Mouse (Mus musculus): Measurements from ENCODE around the gene Gpr107. TPM values are rescaled to one million over a fixed set of nuclear protein-coding genes. Genes with fewer than 3 reads are reported as not detected.

The Gpr107 gene
- polyA plus RNA-seq, 1 experiment from 2014 or later, result 48.3 TPM

GRCm38 (mm10) chr2:31239833-31240232, 87.7 kb downstream of the Gpr107 start:
- 76% methylated on average over 6 of the region's 6 CpGs for whole genome bisulfite sequencing
- ATAC-seq, result no peak
- Histone ChIP-seq H3K4me1 (replicated peaks; ENCODE audit: control insufficient read depth, insufficient read depth, low read length) (no peaks in the 10 kb centered on the region), H3K9me3 (ENCODE audit: control insufficient read depth) (no peaks in the 10 kb centered on the region), H3K4me2 (replicated peaks; ENCODE audit: low read depth) (peak overlapping the region; percentile 33), H3K27ac (ENCODE audit: low read depth, low read length) (no peak overlapping the region), H3K27me3 (replicated peaks; ENCODE audit: control insufficient read depth, insufficient read depth, low read length) (peaks cover 4% of the 10 kb centered on the region; the same call in 1 of the 2 replicates), H3K4me3 (ENCODE audit: low read depth, low read length) (no peak overlapping the region), H3K36me3 (ENCODE audit: control insufficient read depth, insufficient read depth) (no peaks in the 10 kb centered on the region), H3K9ac (ENCODE audit: low read depth, low read length) (no peak overlapping the region)
- TF ChIP-seq CTCF (IDR thresholded peaks at IDR 0.05; ENCODE audit: low read depth), result no peak

- Histone ChIP-seq H3K27me3 (replicated peaks; ENCODE audit: control insufficient read depth, insufficient read depth, low read length) (peaks cover 4% of the 10 kb centered on the region; the same call in 1 of the 2 replicates), H3K4me1 (replicated peaks; ENCODE audit: control insufficient read depth, insufficient read depth, low read length) (peaks cover 2% of the 10 kb centered on the region; the same call in 1 of the 2 replicates), H3K4me3 (ENCODE audit: low read depth, low read length) (no peak overlapping the region), H3K27ac (ENCODE audit: low read depth, low read length) (no peak overlapping the region), H3K36me3 (ENCODE audit: control insufficient read depth, insufficient read depth) (no peaks in the 10 kb centered on the region), H3K4me2 (replicated peaks; ENCODE audit: low read depth) (no peak overlapping the region), H3K9ac (ENCODE audit: low read depth, low read length) (no peak overlapping the region), H3K9me3 (ENCODE audit: control insufficient read depth) (no peaks in the 10 kb centered on the region)
- WGBS, result 17% methylated on average over 7 of the region's 7 CpGs
- ATAC-seq, result no peak
- TF ChIP-seq CTCF (IDR thresholded peaks at IDR 0.05; ENCODE audit: low read depth), result no peak
Measured at GRCm38 (mm10) chr2:31241639-31242038, 89.5 kb downstream of the Gpr107 start.

GRCm38 (mm10) chr2:31244216-31244615, 92.1 kb downstream of the Gpr107 start:
- no peaks in the 10 kb centered on the region for H3K9me3 ChIP-seq (ENCODE audit: control insufficient read depth)
- no peaks in the 10 kb centered on the region; the same call in 1 of the 2 replicates for H3K36me3 ChIP-seq (ENCODE audit: control insufficient read depth, insufficient read depth)
- no peak overlapping the region for H3K9ac ChIP-seq (ENCODE audit: low read depth, low read length)
- H3K4me3 ChIP-seq (ENCODE audit: low read depth, low read length), result no peak overlapping the region
- peaks cover 4% of the 10 kb centered on the region; the same call in 1 of the 2 replicates for H3K27me3 ChIP-seq (replicated peaks; ENCODE audit: control insufficient read depth, insufficient read depth, low read length)
- H3K4me2 ChIP-seq (replicated peaks; ENCODE audit: low read depth), result no peak overlapping the region
- H3K4me1 ChIP-seq (replicated peaks; ENCODE audit: control insufficient read depth, insufficient read depth, low read length), result peaks cover 4% of the 10 kb centered on the region; the same call in 1 of the 2 replicates
- no peak for ATAC-seq
- no peak overlapping the region for H3K27ac ChIP-seq (ENCODE audit: low read depth, low read length)
- TF ChIP-seq CTCF (IDR thresholded peaks at IDR 0.05; ENCODE audit: low read depth), result no peak
- WGBS, result 58% methylated on average over 8 of the region's 8 CpGs

GRCm38 (mm10) chr2:31245051-31245450, 92.9 kb downstream of the Gpr107 start:
- TF ChIP-seq CTCF (IDR thresholded peaks at IDR 0.05; ENCODE audit: low read depth), result no peak
- H3K9ac ChIP-seq (ENCODE audit: low read depth, low read length), result no peak overlapping the region; the same call in 1 of the 2 replicates
- 28% methylated on average over 5 of the region's 5 CpGs for WGBS

GRCm38 (mm10) chr2:31245491-31246141, 93.5 kb downstream of the Gpr107 start, which contains the start of gene Ncs1:
Ncs1 (plus strand) TSS chr2:31245823.
- H3K9me3 ChIP-seq (ENCODE audit: control insufficient read depth), result no peaks in the 10 kb centered on the region
- H3K27ac ChIP-seq (ENCODE audit: low read depth, low read length), result no peak within 1 kb of the TSS
- WGBS, result under 1% methylated on average over 52 of the region's 89 CpGs
- peaks cover 4% of the 10 kb centered on the region; the same call in 1 of the 2 replicates for H3K27me3 ChIP-seq (replicated peaks; ENCODE audit: control insufficient read depth, insufficient read depth, low read length)
- peak within 1 kb of the TSS; percentile 99 for H3K4me2 ChIP-seq (replicated peaks; ENCODE audit: low read depth)
- peak; percentile 64 for ATAC-seq
- no peaks in the 10 kb centered on the region; the same call in 1 of the 2 replicates for H3K36me3 ChIP-seq (ENCODE audit: control insufficient read depth, insufficient read depth)
- H3K9ac ChIP-seq (ENCODE audit: low read depth, low read length), result peak within 1 kb of the TSS; percentile 73
- TF ChIP-seq CTCF (IDR thresholded peaks at IDR 0.05; ENCODE audit: low read depth), result peak; percentile 36; the same call in 1 of the 2 replicates
- peaks cover 4% of the 10 kb centered on the region; the same call in 1 of the 2 replicates for H3K4me1 ChIP-seq (replicated peaks; ENCODE audit: control insufficient read depth, insufficient read depth, low read length)
- H3K4me3 ChIP-seq (ENCODE audit: low read depth, low read length), result peak within 1 kb of the TSS; percentile 70

More at GRCm38 (mm10) chr2:31245051-31245450, 92.9 kb downstream of the Gpr107 start:
- ATAC-seq, result no peak
- Histone ChIP-seq H3K4me1 (replicated peaks; ENCODE audit: control insufficient read depth, insufficient read depth, low read length) (peaks cover 4% of the 10 kb centered on the region; the same call in 1 of the 2 replicates), H3K36me3 (ENCODE audit: control insufficient read depth, insufficient read depth) (no peaks in the 10 kb centered on the region; the same call in 1 of the 2 replicates), H3K9me3 (ENCODE audit: control insufficient read depth) (no peaks in the 10 kb centered on the region), H3K27me3 (replicated peaks; ENCODE audit: control insufficient read depth, insufficient read depth, low read length) (peaks cover 4% of the 10 kb centered on the region; the same call in 1 of the 2 replicates), H3K27ac (ENCODE audit: low read depth, low read length) (no peak overlapping the region), H3K4me3 (ENCODE audit: low read depth, low read length) (peak overlapping the region; percentile 70), H3K4me2 (replicated peaks; ENCODE audit: low read depth) (peak overlapping the region; percentile 99)

GRCm38 (mm10) chr2:31246251-31246971, 94.3 kb downstream of the Gpr107 start:
- TF ChIP-seq CTCF (IDR thresholded peaks at IDR 0.05; ENCODE audit: low read depth), result peak; percentile 54
- no peaks in the 10 kb centered on the region for H3K9me3 ChIP-seq (ENCODE audit: control insufficient read depth)
- WGBS, result 3% methylated on average over 37 of the region's 41 CpGs
- no peaks in the 10 kb centered on the region; the same call in 1 of the 2 replicates for H3K36me3 ChIP-seq (ENCODE audit: control insufficient read depth, insufficient read depth)
- peaks cover 4% of the 10 kb centered on the region; the same call in 1 of the 2 replicates for H3K27me3 ChIP-seq (replicated peaks; ENCODE audit: control insufficient read depth, insufficient read depth, low read length)
- 0 out of 2 replicates have a peak, but pooled peaks have one; percentile 5 for ATAC-seq
- H3K4me1 ChIP-seq (replicated peaks; ENCODE audit: control insufficient read depth, insufficient read depth, low read length), result peaks cover 4% of the 10 kb centered on the region; the same call in 1 of the 2 replicates
- no peak overlapping the region for H3K27ac ChIP-seq (ENCODE audit: low read depth, low read length)
- H3K4me3 ChIP-seq (ENCODE audit: low read depth, low read length), result peak overlapping the region; percentile 70
- peak overlapping the region; percentile 99 for H3K4me2 ChIP-seq (replicated peaks; ENCODE audit: low read depth)
- peak overlapping the region; percentile 73 for H3K9ac ChIP-seq (ENCODE audit: low read depth, low read length)

Measured in intestine, postnatal 0 days (tissue).